Mouse (Mus musculus) midbrain, embryonic 13.5 days (tissue): Measurements from ENCODE around the gene Cyp26a1. TPM values are rescaled to one million over a fixed set of nuclear protein-coding genes. Genes with fewer than 3 reads are reported as not detected.

Experiments
- ATAC-seq: fragments of 200-750 bp; cut with Nextera tagmentation; 2 replicates; pipeline ENCODE4 v1.8.0; 2017; ENCODE audit warnings: mild to moderate bottlenecking, moderate TSS enrichment, moderate library complexity
- H3K27ac ChIP-seq: fragments of 300-500 bp; sonication (generic); 2 replicates; pipeline ENCODE4 v1.5.1; 2015; ENCODE audit warnings: inconsistent platforms, mild to moderate bottlenecking, moderate library complexity
- H3K27me3 ChIP-seq: fragments of 300-500 bp; sonication (generic); 2 replicates; pipeline ENCODE4 v1.6.1; 2015; ENCODE audit warnings: mild to moderate bottlenecking, inconsistent platforms
- H3K36me3 ChIP-seq: fragments of 300-500 bp; sonication (generic); 2 replicates; pipeline ENCODE4 v1.6.1; 2015; ENCODE audit warnings: mild to moderate bottlenecking, inconsistent platforms
- H3K4me1 ChIP-seq: fragments of 300-500 bp; sonication (generic); replicated peaks from 2 replicates; pipeline ENCODE4 v1.6.1; 2015; ENCODE audit warnings: inconsistent platforms
- H3K4me2 ChIP-seq: fragments of 300-500 bp; sonication (generic); replicated peaks from 2 replicates; pipeline ENCODE4 v1.6.1; 2015; ENCODE audit warnings: moderate library complexity, mild to moderate bottlenecking, inconsistent platforms
- H3K4me3 ChIP-seq: fragments of 300-500 bp; sonication (generic); replicated peaks from 2 replicates; pipeline ENCODE4 v1.5.1; 2015; ENCODE audit warnings: mild to moderate bottlenecking, inconsistent platforms
- H3K9ac ChIP-seq: fragments of 300-500 bp; sonication (generic); replicated peaks from 2 replicates; pipeline ENCODE4 v1.6.1; 2015; ENCODE audit warnings: mild to moderate bottlenecking, inconsistent platforms
- H3K9me3 ChIP-seq: fragments of 300-500 bp; sonication (generic); 2 replicates; pipeline ENCODE4 v1.6.1; 2016; ENCODE audit warnings: mild to moderate bottlenecking, inconsistent platforms
- WGBS: fragments of 180-500 bp; shearing (Covaris S2); methylation state at CpG from one replicate; pipeline ENCODE4 v1.1.7; 2015; 5-methylcytosine and 5-hydroxymethylcytosine counted together
- polyA plus RNA-seq: library from polyadenylated mRNA; unstranded; fragments of >200 nt; fragmentation: Nextera tagmentation; extraction: Ambion mirVana; gene quantifications from 2 replicates; pipeline ENCODE4 v1.2.1, GENCODE M21; 2015

Gene Cyp26a1
- polyA plus RNA-seq, 1 experiment from 2014 or later = not detected

DNA sequence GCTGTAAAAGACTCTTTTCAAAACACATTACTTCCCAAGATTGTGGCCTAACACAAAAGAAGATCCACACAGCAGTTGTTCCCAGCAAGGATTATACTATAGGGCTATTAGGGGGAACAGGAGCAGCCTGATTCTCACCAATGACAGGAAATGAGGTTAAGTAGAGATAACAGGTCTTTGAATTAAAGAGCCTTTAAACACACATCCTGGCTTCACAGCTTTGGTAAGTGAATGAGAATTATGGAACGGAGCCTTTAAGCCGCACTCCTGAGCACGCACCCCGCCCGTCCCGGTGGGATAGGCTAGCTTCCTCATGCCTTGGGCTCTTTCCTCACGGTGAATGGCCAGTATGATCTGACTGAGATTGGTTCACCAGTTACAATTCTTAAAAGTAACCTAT lies 42.4 kb downstream of the Cyp26a1 start:
- ATAC-seq = no peak
- Histone ChIP-seq H3K27me3 (no peaks in the 10 kb centered on the region), H3K4me2 (no peak overlapping the region), H3K9ac (no peak overlapping the region), H3K27ac (no peak overlapping the region), H3K4me3 (no peak overlapping the region), H3K9me3 (no peaks in the 10 kb centered on the region), H3K36me3 (no peaks in the 10 kb centered on the region), H3K4me1 (no peaks in the 10 kb centered on the region)
- 69% methylated on average over 7 of the region's 7 CpGs for WGBS

Other genes with a start within 250 kb of the Cyp26a1 start
- 12.6 and 13.0 TPM in 2 replicates for gene Exoc6, start 147.4 kb upstream of the Cyp26a1 start, polyA plus RNA-seq
- gene Cyp26c1, start 12.2 kb upstream of the Cyp26a1 start, polyA plus RNA-seq = not detected in 2 replicates